Comparison of ENCODE assay signal across 35 mouse cellular contexts in genomic region chr1:191588749-191589148, GRCm38 (mm10).
"Had no signal": no experiment of that assay in that cellular context is flagged by ENCODE, and none has a peak within 500 bp of the region (broad histone marks: within the 10 kb centered on the region; RNA-seq: fewer than 3 reads in every experiment).

No protein-coding gene starts in this region.

- ATAC-seq: hindbrain, embryonic 16.5 days; hindbrain, postnatal 0 days; inflammation-experienced regulatory T-cells, adult 6 months; intestine, embryonic 15.5 days; intestine, embryonic 16.5 days; intestine, postnatal 0 days had no signal

- H3K9ac ChIP-seq: heart, embryonic 12.5 days; heart, embryonic 13.5 days; heart, embryonic 15.5 days; hindbrain, embryonic 12.5 days; hindbrain, embryonic 13.5 days; hindbrain, embryonic 14.5 days; hindbrain, embryonic 15.5 days; intestine, embryonic 15.5 days; kidney, embryonic 15.5 days had no signal

- H3K4me3 ChIP-seq: heart, adult 2 months; heart, embryonic 10.5 days; heart, embryonic 12.5 days; heart, embryonic 13.5 days; heart, embryonic 15.5 days; hindbrain, embryonic 10.5 days; hindbrain, embryonic 12.5 days; hindbrain, embryonic 13.5 days; hindbrain, embryonic 15.5 days; intestine, embryonic 15.5 days; kidney, embryonic 15.5 days; layer of hippocampus, adult 2 months had no signal

- H3K4me1 ChIP-seq: hindbrain, embryonic 10.5 days; hindbrain, embryonic 12.5 days; hindbrain, embryonic 13.5 days; hindbrain, embryonic 15.5 days; intestine, embryonic 15.5 days; kidney, embryonic 15.5 days had no signal

- DNase-seq: heart, adult 18-20 months; heart, adult 2 months; heart, postnatal 10 days; heart, postnatal 14 days; heart, postnatal 36 days; heart, postnatal 4 days; kidney, adult 11 months; kidney, adult 18-20 months; kidney, adult 9 months; kidney, postnatal 10 days; kidney, postnatal 14 days; kidney, postnatal 25 days; kidney, postnatal 36 days; kidney, postnatal 4 days; layer of hippocampus, adult 9-11 months; layer of hippocampus, postnatal 36 days had no signal

- H3K27me3 ChIP-seq: heart, embryonic 12.5 days; heart, embryonic 13.5 days; heart, embryonic 15.5 days; hindbrain, embryonic 12.5 days; hindbrain, embryonic 13.5 days; hindbrain, embryonic 15.5 days; intestine, embryonic 15.5 days; kidney, embryonic 15.5 days had no signal

- H3K27ac ChIP-seq: heart, adult 2 months; heart, embryonic 10.5 days; heart, embryonic 13.5 days; heart, embryonic 15.5 days; hindbrain, embryonic 10.5 days; hindbrain, embryonic 12.5 days; hindbrain, embryonic 13.5 days; hindbrain, embryonic 14.5 days; hindbrain, embryonic 15.5 days; hindbrain, postnatal 0 days; intestine, embryonic 15.5 days; kidney, embryonic 15.5 days; kidney, postnatal 0 days; layer of hippocampus, adult 2 months had no signal

- H3K9me3 ChIP-seq: heart, embryonic 10.5 days; heart, embryonic 12.5 days; heart, embryonic 13.5 days; heart, embryonic 15.5 days; hindbrain, embryonic 10.5 days; hindbrain, embryonic 12.5 days; hindbrain, embryonic 13.5 days; hindbrain, embryonic 15.5 days; intestine, embryonic 15.5 days; kidney, embryonic 15.5 days had no signal

- H3K4me2 ChIP-seq: heart, embryonic 11.5 days; heart, embryonic 12.5 days; heart, embryonic 13.5 days; heart, embryonic 15.5 days; hindbrain, embryonic 12.5 days; hindbrain, embryonic 13.5 days; hindbrain, embryonic 14.5 days; hindbrain, embryonic 15.5 days; intestine, embryonic 15.5 days; kidney, embryonic 15.5 days had no signal
